Mouse (Mus musculus) cerebellum, adult 2 months (tissue): ENCODE data around the gene Tspo.

ENCODE experiments used
- CTCF ChIP-seq: fragments of 200-500 bp; IDR thresholded peaks from 2 replicates; pipeline ENCODE4 v1.5.1; 2011; ENCODE audit warnings: low read depth, mild to moderate bottlenecking, control low read depth, low read length, moderate library complexity, borderline replicate concordance; ENCODE audit not compliant: insufficient read depth
- POLR2A ChIP-seq: fragments of 200-500 bp; IDR thresholded peaks from 2 replicates; pipeline ENCODE4 v1.6.1; 2011; ENCODE audit warnings: low read length, control low read depth, borderline replicate concordance; ENCODE audit not compliant: insufficient read depth

GRCm38 (mm10) chr15:83531961-83532469 lies 31.4 kb upstream of the Tspo start:
- TF ChIP-seq POLR2A, result no peak
- TF ChIP-seq CTCF, result no peak
